Mouse (Mus musculus): ENCODE measurements around the gene Tshz2. TPM values are rescaled to one million over a fixed set of nuclear protein-coding genes. Genes with fewer than 3 reads are reported as not detected.
A peak's percentile ranks its signal among the peaks of the same experiment; 100 is the strongest.

The Tshz2 gene
- polyA plus RNA-seq, 1 experiment from 2014 or later, result 9.0 TPM

- no peaks in the 10 kb centered on the region for H3K9me3 ChIP-seq
- no peak overlapping the region for H3K4me2 ChIP-seq (replicated peaks)
- no peak overlapping the region for H3K27ac ChIP-seq (replicated peaks)
- no peaks in the 10 kb centered on the region for H3K27me3 ChIP-seq
- no peak overlapping the region for H3K9ac ChIP-seq (replicated peaks)
- no peak overlapping the region for H3K4me3 ChIP-seq
- whole genome bisulfite sequencing, result 83% methylated on average over 8 of the region's 8 CpGs
- ATAC-seq (replicated peaks), result no peak
- H3K36me3 ChIP-seq, result no peaks in the 10 kb centered on the region
- H3K4me1 ChIP-seq, result peaks cover 17% of the 10 kb centered on the region; the same call in 1 of the 2 replicates
Observed at GRCm38 (mm10) chr2:169914903-169915302, 282.1 kb downstream of the Tshz2 start.

DNA sequence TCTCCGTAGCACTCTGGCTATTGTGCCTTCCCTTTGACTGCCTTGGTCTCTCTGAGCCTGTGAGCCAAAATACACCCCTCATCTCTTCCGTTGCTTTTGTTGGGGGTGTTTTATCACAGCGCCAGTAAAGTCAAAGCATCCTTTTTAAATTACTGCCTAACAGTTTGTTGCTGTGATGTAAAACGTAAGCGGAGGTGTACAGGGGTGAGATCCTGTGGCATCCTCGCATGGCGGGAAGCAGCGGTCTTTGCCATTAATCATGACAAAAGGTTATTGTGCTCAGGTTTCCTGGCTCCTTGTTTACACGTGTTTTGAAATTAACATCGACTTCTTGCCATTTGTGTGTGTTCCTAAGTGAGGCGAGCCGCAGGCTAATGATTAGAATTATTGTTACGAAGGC lies 282.5 kb downstream of the Tshz2 start:
- Histone ChIP-seq H3K4me2 (replicated peaks) (no peak overlapping the region), H3K36me3 (no peaks in the 10 kb centered on the region), H3K4me3 (no peak overlapping the region), H3K27ac (replicated peaks) (no peak overlapping the region), H3K27me3 (no peaks in the 10 kb centered on the region), H3K9me3 (no peaks in the 10 kb centered on the region), H3K9ac (replicated peaks) (no peak overlapping the region), H3K4me1 (peaks cover 17% of the 10 kb centered on the region; the same call in 1 of the 2 replicates)
- WGBS, result 70% methylated on average over 13 of the region's 13 CpGs
- no peak for ATAC-seq (replicated peaks)

DNA sequence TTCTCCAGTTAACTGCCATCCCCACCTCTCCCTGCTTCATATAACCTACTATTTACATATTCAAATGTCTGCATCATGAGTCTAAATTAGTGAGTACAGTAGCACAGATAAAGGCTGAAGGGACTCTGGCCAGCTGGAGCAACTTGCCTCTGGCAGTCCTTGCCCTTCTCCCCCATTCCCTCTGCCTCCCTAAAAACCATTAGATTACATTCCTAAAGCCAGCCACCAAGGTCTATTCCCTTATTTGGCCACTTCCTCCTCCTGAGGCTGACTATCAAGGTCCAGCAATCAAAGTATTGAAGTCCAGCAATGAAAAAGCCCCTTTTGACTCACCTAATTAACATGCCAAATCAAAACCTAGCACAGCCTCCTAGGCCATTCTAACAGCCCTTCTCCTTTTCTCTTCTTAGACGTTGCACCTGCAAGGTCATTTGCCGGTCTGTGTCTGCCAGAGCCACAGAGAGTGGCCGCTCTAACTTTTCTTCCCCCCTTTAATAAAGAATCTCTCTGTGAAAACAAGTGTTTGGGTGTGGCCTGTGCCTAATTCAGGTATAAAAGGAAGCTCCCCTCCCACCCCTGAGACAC lies 286.4 kb downstream of the Tshz2 start:
- WGBS, result 82% methylated on average over 3 of the region's 3 CpGs

DNA sequence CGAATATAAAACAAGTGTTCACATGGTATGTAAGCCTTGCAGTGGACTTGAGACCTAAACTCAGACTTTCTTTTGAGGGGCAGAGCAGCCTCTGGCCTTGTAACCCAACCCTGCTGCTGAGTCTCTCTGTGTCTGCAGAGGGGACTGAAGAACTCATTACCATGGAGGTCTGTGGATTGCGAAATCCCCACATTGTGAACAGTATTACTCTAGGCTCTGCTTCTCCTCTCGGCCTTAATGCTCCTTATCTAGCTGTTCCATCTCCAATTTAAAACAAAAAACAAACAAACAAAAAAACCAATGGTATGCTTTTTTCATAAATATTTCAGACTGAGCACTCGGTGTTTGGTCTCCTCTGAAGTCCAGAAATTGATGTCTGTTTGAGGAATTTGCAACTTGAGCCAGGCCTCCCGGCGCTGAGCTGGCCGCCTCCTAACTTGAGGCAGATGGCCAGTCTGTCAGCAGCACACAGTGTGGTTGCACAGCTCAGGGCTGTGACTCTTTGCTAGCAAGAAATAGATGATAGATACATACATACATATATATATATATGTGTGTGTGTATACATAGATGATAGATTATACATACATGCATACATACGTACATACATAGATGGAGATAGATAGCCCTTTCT lies 291.5 kb downstream of the Tshz2 start:
- 87% methylated on average over 8 of the region's 8 CpGs for WGBS

More for the DNA sequence above, 286.4 kb downstream of the Tshz2 start:
- no peak for ATAC-seq (replicated peaks)
- H3K36me3 ChIP-seq, result no peaks in the 10 kb centered on the region
- no peaks in the 10 kb centered on the region for H3K27me3 ChIP-seq
- no peak overlapping the region for H3K4me3 ChIP-seq
- H3K27ac ChIP-seq (replicated peaks), result no peak overlapping the region
- no peak overlapping the region for H3K9ac ChIP-seq (replicated peaks)
- H3K4me2 ChIP-seq (replicated peaks), result no peak overlapping the region
- no peaks in the 10 kb centered on the region for H3K4me1 ChIP-seq
- H3K9me3 ChIP-seq, result no peaks in the 10 kb centered on the region

GRCm38 (mm10) chr2:169925466-169925865 lies 292.7 kb downstream of the Tshz2 start:
- WGBS, result 61% methylated on average over 5 of the region's 5 CpGs
- Histone ChIP-seq H3K27me3 (no peaks in the 10 kb centered on the region), H3K36me3 (no peaks in the 10 kb centered on the region), H3K27ac (replicated peaks) (no peak overlapping the region), H3K4me1 (peaks cover 20% of the 10 kb centered on the region), H3K4me3 (no peak overlapping the region), H3K9ac (replicated peaks) (no peak overlapping the region), H3K4me2 (replicated peaks) (no peak overlapping the region), H3K9me3 (no peaks in the 10 kb centered on the region)
- ATAC-seq (replicated peaks), result no peak

More for the DNA sequence above, 291.5 kb downstream of the Tshz2 start:
- no peak for ATAC-seq (replicated peaks)
- no peak overlapping the region for H3K27ac ChIP-seq (replicated peaks)
- no peaks in the 10 kb centered on the region for H3K27me3 ChIP-seq
- H3K36me3 ChIP-seq, result no peaks in the 10 kb centered on the region
- no peak overlapping the region for H3K4me3 ChIP-seq
- H3K9me3 ChIP-seq, result no peaks in the 10 kb centered on the region
- peaks cover 11% of the 10 kb centered on the region for H3K4me1 ChIP-seq
- no peak overlapping the region for H3K4me2 ChIP-seq (replicated peaks)
- H3K9ac ChIP-seq (replicated peaks), result no peak overlapping the region

GRCm38 (mm10) chr2:169926016-169926415 lies 293.2 kb downstream of the Tshz2 start:
- Histone ChIP-seq H3K9me3 (no peaks in the 10 kb centered on the region), H3K36me3 (no peaks in the 10 kb centered on the region), H3K27me3 (no peaks in the 10 kb centered on the region), H3K4me2 (replicated peaks) (no peak overlapping the region), H3K4me3 (no peak overlapping the region), H3K27ac (replicated peaks) (no peak overlapping the region), H3K4me1 (peaks cover 20% of the 10 kb centered on the region), H3K9ac (replicated peaks) (no peak overlapping the region)
- WGBS, result 75% methylated on average over 11 of the region's 11 CpGs
- no peak for ATAC-seq (replicated peaks)

GRCm38 (mm10) chr2:169927401-169927800 lies 294.6 kb downstream of the Tshz2 start:
- ATAC-seq (replicated peaks), result no peak
- H3K4me3 ChIP-seq, result no peak overlapping the region
- H3K9me3 ChIP-seq, result no peaks in the 10 kb centered on the region
- no peak overlapping the region for H3K4me2 ChIP-seq (replicated peaks)
- WGBS, result 81% methylated on average over 2 of the region's 2 CpGs
- no peak overlapping the region for H3K27ac ChIP-seq (replicated peaks)
- no peaks in the 10 kb centered on the region for H3K36me3 ChIP-seq
- no peaks in the 10 kb centered on the region for H3K27me3 ChIP-seq
- no peak overlapping the region for H3K9ac ChIP-seq (replicated peaks)
- H3K4me1 ChIP-seq, result peaks cover 20% of the 10 kb centered on the region

GRCm38 (mm10) chr2:169928447-169929120 lies 295.8 kb downstream of the Tshz2 start:
- H3K4me2 ChIP-seq (replicated peaks), result no peak overlapping the region
- H3K27ac ChIP-seq (replicated peaks), result peak overlapping the region; percentile 33; the same call in 1 of the 2 replicates
- peak; percentile 60; the same call in 1 of the 2 replicates for ATAC-seq (replicated peaks)
- no peaks in the 10 kb centered on the region for H3K9me3 ChIP-seq
- H3K4me1 ChIP-seq, result peaks cover 20% of the 10 kb centered on the region
- H3K27me3 ChIP-seq, result no peaks in the 10 kb centered on the region
- 38% methylated on average over 14 of the region's 14 CpGs for WGBS
- no peak overlapping the region for H3K4me3 ChIP-seq
- no peaks in the 10 kb centered on the region for H3K36me3 ChIP-seq
- no peak overlapping the region for H3K9ac ChIP-seq (replicated peaks)

GRCm38 (mm10) chr2:169929540-169930497 lies 297.0 kb downstream of the Tshz2 start:
- Histone ChIP-seq H3K9ac (replicated peaks) (peak overlapping the region; percentile 45), H3K27ac (replicated peaks) (peak overlapping the region; percentile 19; the same call in 1 of the 2 replicates), H3K4me2 (replicated peaks) (peak overlapping the region; percentile 50), H3K4me1 (peaks cover 20% of the 10 kb centered on the region), H3K36me3 (no peaks in the 10 kb centered on the region), H3K4me3 (peak overlapping the region; percentile 42), H3K27me3 (no peaks in the 10 kb centered on the region), H3K9me3 (no peaks in the 10 kb centered on the region)
- peak; percentile 63 for ATAC-seq (replicated peaks)
- 47% methylated on average over 23 of the region's 23 CpGs for WGBS

- no peak overlapping the region for H3K27ac ChIP-seq (replicated peaks)
Observed at GRCm38 (mm10) chr2:169935642-169936041, 302.8 kb downstream of the Tshz2 start.

GRCm38 (mm10) chr2:169940297-169941142 lies 307.7 kb downstream of the Tshz2 start:
- H3K27me3 ChIP-seq, result no peaks in the 10 kb centered on the region
- H3K9ac ChIP-seq (replicated peaks), result no peak overlapping the region
- WGBS, result 73% methylated on average over 16 of the region's 16 CpGs
- H3K4me2 ChIP-seq (replicated peaks), result no peak overlapping the region
- no peaks in the 10 kb centered on the region for H3K36me3 ChIP-seq
- no peak overlapping the region for H3K4me3 ChIP-seq
- no peak for ATAC-seq (replicated peaks)
- H3K27ac ChIP-seq (replicated peaks), result no peak overlapping the region
- H3K4me1 ChIP-seq, result no peaks in the 10 kb centered on the region
- no peaks in the 10 kb centered on the region for H3K9me3 ChIP-seq

More at GRCm38 (mm10) chr2:169935642-169936041, 302.8 kb downstream of the Tshz2 start:
- H3K4me1 ChIP-seq, result no peaks in the 10 kb centered on the region
- H3K27me3 ChIP-seq, result no peaks in the 10 kb centered on the region
- H3K4me2 ChIP-seq (replicated peaks), result no peak overlapping the region
- no peak overlapping the region for H3K9ac ChIP-seq (replicated peaks)
- H3K4me3 ChIP-seq, result no peak overlapping the region
- H3K36me3 ChIP-seq, result no peaks in the 10 kb centered on the region
- WGBS, result 81% methylated on average over 6 of the region's 6 CpGs
- H3K9me3 ChIP-seq, result no peaks in the 10 kb centered on the region
- no peak for ATAC-seq (replicated peaks)

All from forebrain, embryonic 15.5 days (tissue).